ENCODE assay signal across 8 mouse cellular contexts in the genomic region with DNA sequence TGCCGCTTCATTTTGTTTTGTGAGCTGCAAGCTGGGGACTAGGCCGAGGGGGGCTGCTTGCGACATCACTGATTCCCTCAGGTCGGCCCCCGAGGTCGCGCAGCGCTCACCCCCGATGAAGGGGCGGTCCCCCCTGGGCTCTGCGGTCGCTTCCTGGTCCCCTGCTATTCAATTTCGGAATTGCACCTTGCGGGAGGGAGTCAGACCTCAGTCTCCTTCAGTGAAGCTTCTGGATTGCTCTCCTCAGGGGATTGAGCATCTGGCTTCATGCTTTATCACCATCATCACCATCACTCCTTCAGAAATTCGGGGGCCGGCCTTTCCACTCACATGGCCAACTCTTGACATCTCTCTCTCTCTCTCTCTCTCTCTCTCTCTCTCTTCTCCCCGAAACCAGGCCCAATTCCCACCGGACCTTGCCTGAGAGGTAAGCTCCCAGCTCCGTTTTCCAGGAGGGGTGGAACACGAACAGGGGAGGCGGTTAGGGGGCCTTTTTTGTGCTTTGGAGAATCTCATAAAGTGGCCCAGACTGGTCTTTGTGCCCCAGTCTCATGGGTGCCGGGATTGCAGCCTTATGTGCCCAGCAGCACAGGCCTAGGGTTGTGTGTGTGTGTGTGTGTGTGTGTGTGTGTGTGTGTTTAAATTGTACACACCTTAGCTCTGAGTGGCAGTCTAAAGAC. TPM values are rescaled to one million over a fixed set of nuclear protein-coding genes. Genes with fewer than 3 reads are reported as not detected.
A peak's percentile ranks its signal among the peaks of the same experiment; 100 is the strongest.
DNase-seq lines count a peak whose midpoint lies in the region; ATAC-seq lines count a peak whose summit lies in the region.

No protein-coding gene starts in this region.

- peaks cover 54% of the 10 kb centered on the region for H3K36me3 ChIP-seq in kidney, embryonic 16.5 days (ENCODE audit: insufficient read depth, low read length)
- H3K36me3 ChIP-seq in hindbrain, embryonic 10.5 days = peaks cover 66% of the 10 kb centered on the region
- H3K36me3 ChIP-seq in midbrain, embryonic 11.5 days (ENCODE audit: control insufficient read depth, insufficient read depth, low read length) = peaks cover 17% of the 10 kb centered on the region

- DNase-seq in kidney, postnatal 14 days = no peak
- DNase-seq in hindbrain, embryonic 10.5 days (ENCODE audit: low spot score) = no peak
- no peak for DNase-seq in midbrain, embryonic 11.5 days (ENCODE audit: low spot score, missing footprints)
- DNase-seq in ovary, postnatal 10 days (ENCODE audit: low spot score) = no peak
- no peak for DNase-seq in layer of hippocampus, adult 11-12 months (ENCODE audit: low spot score)
- no peak for DNase-seq in spleen, postnatal 4 days (ENCODE audit: low spot score in 2 of 2)

- peak overlapping the region; percentile 90 for H3K4me3 ChIP-seq in kidney, embryonic 16.5 days (ENCODE audit: low read length)
- H3K4me3 ChIP-seq in hindbrain, embryonic 10.5 days = peak overlapping the region; percentile 96
- peak overlapping the region; percentile 67 for H3K4me3 ChIP-seq in midbrain, embryonic 11.5 days (ENCODE audit: low read depth, low read length)

- no peak for ATAC-seq in kidney, embryonic 16.5 days (ENCODE audit: low FRiP score, low TSS enrichment)
- peak; percentile 3 for ATAC-seq in activated CD4-positive, CD25-positive, alpha-beta regulatory T cell, adult 4 months
- ATAC-seq in midbrain, embryonic 11.5 days (ENCODE audit: low FRiP score) = peak; percentile 11; the same call in 1 of the 2 replicates

- H3K27ac ChIP-seq in kidney, embryonic 16.5 days (ENCODE audit: low read length) = peak overlapping the region; percentile 68; the same call in 1 of the 2 replicates
- H3K27ac ChIP-seq in hindbrain, embryonic 10.5 days = peak overlapping the region; percentile 88
- peak overlapping the region; percentile 10; the same call in 1 of the 2 replicates for H3K27ac ChIP-seq in midbrain, embryonic 11.5 days (ENCODE audit: low read depth, low read length)

- H3K27me3 ChIP-seq in kidney, embryonic 16.5 days (ENCODE audit: insufficient read depth, low read length) = no peaks in the 10 kb centered on the region
- no peaks in the 10 kb centered on the region for H3K27me3 ChIP-seq in hindbrain, embryonic 10.5 days (ENCODE audit: insufficient read depth, poor library complexity, severe bottlenecking)
- no peaks in the 10 kb centered on the region for H3K27me3 ChIP-seq in midbrain, embryonic 11.5 days (ENCODE audit: control insufficient read depth, insufficient read depth, low read length)

- peak overlapping the region; percentile 89 for H3K4me2 ChIP-seq in kidney, embryonic 16.5 days (replicated peaks; ENCODE audit: low read depth, low read length)
- peak overlapping the region; percentile 93 for H3K4me2 ChIP-seq in midbrain, embryonic 11.5 days

- H3K9ac ChIP-seq in kidney, embryonic 16.5 days (replicated peaks; ENCODE audit: low read length) = peak overlapping the region; percentile 91
- peak overlapping the region; percentile 87 for H3K9ac ChIP-seq in midbrain, embryonic 11.5 days (ENCODE audit: low read length)

- H3K4me1 ChIP-seq in kidney, embryonic 16.5 days (ENCODE audit: insufficient read depth, low read length) = peaks cover 16% of the 10 kb centered on the region
- peaks cover 23% of the 10 kb centered on the region for H3K4me1 ChIP-seq in hindbrain, embryonic 10.5 days (replicated peaks)
- H3K4me1 ChIP-seq in midbrain, embryonic 11.5 days (ENCODE audit: control insufficient read depth, insufficient read depth, low read length) = peaks cover 12% of the 10 kb centered on the region

- H3K9me3 ChIP-seq in kidney, embryonic 16.5 days (ENCODE audit: low read length) = no peaks in the 10 kb centered on the region
- no peaks in the 10 kb centered on the region for H3K9me3 ChIP-seq in hindbrain, embryonic 10.5 days
- H3K9me3 ChIP-seq in midbrain, embryonic 11.5 days (ENCODE audit: control insufficient read depth, low read length) = no peaks in the 10 kb centered on the region

- WGBS in kidney, embryonic 16.5 days = 6% methylated on average over 20 of the region's 22 CpGs
- WGBS in hindbrain, embryonic 10.5 days = 5% methylated on average over 22 of the region's 22 CpGs
- 9% methylated on average over 22 of the region's 22 CpGs for WGBS in midbrain, embryonic 11.5 days

RNA-seq across cellular contexts. Expression of a gene that starts 0.7 kb away (rescaled TPM):
- polyA plus RNA-seq in kidney, embryonic 16.5 days (2015; fragmentation: Nextera tagmentation; extraction: Ambion mirVana) = 97.4 and 108 TPM in 2 replicates
- polyA plus RNA-seq in activated CD4-positive, CD25-positive, alpha-beta regulatory T cell, adult 4 months (2017; shearing (Covaris generic)) = 10 to 100 TPM; 49.2 to 65.4 TPM
- polyA plus RNA-seq in hindbrain, embryonic 10.5 days (2016; fragmentation: Nextera tagmentation; extraction: Ambion mirVana) = 83.2 and 85.4 TPM in 2 replicates
- polyA plus RNA-seq in midbrain, embryonic 11.5 days (2014; fragmentation: Nextera tagmentation; extraction: Ambion mirVana) = 72.8 and 83.8 TPM in 2 replicates

RNA-seq across cellular contexts. Expression of a gene that starts 0.9 kb away (rescaled TPM):
- 52.9 and 55.9 TPM in 2 replicates for polyA plus RNA-seq in kidney, embryonic 16.5 days (2015; fragmentation: Nextera tagmentation; extraction: Ambion mirVana)
- polyA plus RNA-seq in activated CD4-positive, CD25-positive, alpha-beta regulatory T cell, adult 4 months (2017; shearing (Covaris generic)) = 10 to 100 TPM; 29.7 to 30.6 TPM
- 62.9 and 65.0 TPM in 2 replicates for polyA plus RNA-seq in hindbrain, embryonic 10.5 days (2016; fragmentation: Nextera tagmentation; extraction: Ambion mirVana)
- polyA plus RNA-seq in midbrain, embryonic 11.5 days (2014; fragmentation: Nextera tagmentation; extraction: Ambion mirVana) = 44.4 and 50.5 TPM in 2 replicates

RNA-seq across cellular contexts. Expression of a gene that starts 13.4 kb away (rescaled TPM):
- 16.1 and 18.4 TPM in 2 replicates for polyA plus RNA-seq in kidney, embryonic 16.5 days (2015; fragmentation: Nextera tagmentation; extraction: Ambion mirVana)
- polyA plus RNA-seq in activated CD4-positive, CD25-positive, alpha-beta regulatory T cell, adult 4 months (2017; shearing (Covaris generic)) = 100 to 1,000 TPM; 107 to 125 TPM
- polyA plus RNA-seq in hindbrain, embryonic 10.5 days (2016; fragmentation: Nextera tagmentation; extraction: Ambion mirVana) = 5.3 and 5.8 TPM in 2 replicates
- polyA plus RNA-seq in midbrain, embryonic 11.5 days (2014; fragmentation: Nextera tagmentation; extraction: Ambion mirVana) = 3.3 and 3.5 TPM in 2 replicates

RNA-seq across cellular contexts. Expression of a gene that starts 21.0 kb away (rescaled TPM):
- polyA plus RNA-seq in kidney, embryonic 16.5 days (2015; fragmentation: Nextera tagmentation; extraction: Ambion mirVana) = 69.1 and 83.3 TPM in 2 replicates
- polyA plus RNA-seq in activated CD4-positive, CD25-positive, alpha-beta regulatory T cell, adult 4 months (2017; shearing (Covaris generic)) = 10 to 100 TPM; 61.5 to 70.3 TPM
- 82.4 and 93.0 TPM in 2 replicates for polyA plus RNA-seq in hindbrain, embryonic 10.5 days (2016; fragmentation: Nextera tagmentation; extraction: Ambion mirVana)
- 36.1 and 39.4 TPM in 2 replicates for polyA plus RNA-seq in midbrain, embryonic 11.5 days (2014; fragmentation: Nextera tagmentation; extraction: Ambion mirVana)

RNA-seq across cellular contexts. Expression of a gene that starts 43.0 kb away (rescaled TPM):
- 840 and 918 TPM in 2 replicates for polyA plus RNA-seq in kidney, embryonic 16.5 days (2015; fragmentation: Nextera tagmentation; extraction: Ambion mirVana)
- 1,000 to 10,000 TPM; 1,380 to 1,513 TPM for polyA plus RNA-seq in activated CD4-positive, CD25-positive, alpha-beta regulatory T cell, adult 4 months (2017; shearing (Covaris generic))
- polyA plus RNA-seq in hindbrain, embryonic 10.5 days (2016; fragmentation: Nextera tagmentation; extraction: Ambion mirVana) = 777 and 925 TPM in 2 replicates
- 740 and 824 TPM in 2 replicates for polyA plus RNA-seq in midbrain, embryonic 11.5 days (2014; fragmentation: Nextera tagmentation; extraction: Ambion mirVana)

Comparison
In these comparisons a context has a peak if more than half of its experiments do, and no peak if none do; other contexts are left out.
1. H3K27ac ChIP-seq: peak in every context shown above with its lines; median percentile 88 in hindbrain, embryonic 10.5 days; 68 in kidney, embryonic 16.5 days; 10 in midbrain, embryonic 11.5 days.